Mouse (Mus musculus): ENCODE measurements around the gene D6Wsu163e. TPM values are rescaled to one million over a fixed set of nuclear protein-coding genes. Genes with fewer than 3 reads are reported as not detected.

D6Wsu163e gene
- polyA plus RNA-seq, 1 experiment from 2014 or later, result 18.3 TPM

- 9% methylated on average over 10 of the region's 10 CpGs for WGBS
- ATAC-seq, result 0 out of 2 replicates have a peak, but pooled peaks have one; percentile 25
Measured at GRCm38 (mm10) chr6:126955734-126956133, 16.0 kb downstream of the D6Wsu163e start.

DNA sequence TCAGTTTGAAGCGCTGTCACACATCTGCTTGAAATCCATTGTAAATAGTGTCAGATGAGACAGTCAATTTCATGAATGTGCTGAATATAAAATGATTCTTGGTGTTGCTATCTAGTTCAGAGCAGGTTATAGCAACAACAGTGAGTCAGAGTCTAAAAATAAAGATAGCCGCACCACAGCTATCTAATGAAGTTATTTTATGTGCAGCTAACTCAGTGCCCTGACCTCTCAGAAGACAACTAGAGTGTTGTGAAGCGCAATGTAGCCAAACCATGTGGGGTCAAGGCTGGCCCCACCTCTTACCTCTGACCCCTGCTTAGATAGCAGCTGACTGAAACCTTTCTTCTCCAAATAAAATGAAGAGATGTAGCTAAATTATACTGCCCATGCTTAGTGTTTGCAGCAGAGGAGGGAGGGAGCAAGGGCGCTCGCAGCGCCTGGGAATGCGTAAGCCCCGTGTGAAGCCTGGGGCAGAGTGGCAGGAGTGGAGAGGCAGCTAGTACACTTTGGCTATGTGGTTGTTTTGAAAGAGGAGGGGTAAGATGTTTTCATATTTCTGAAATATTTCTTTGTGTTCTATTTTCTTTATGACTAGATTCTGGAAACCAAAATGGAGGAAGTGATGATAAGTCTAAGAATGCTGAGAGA lies 21.7 kb downstream of the D6Wsu163e start:
- ATAC-seq, result no peak
- Histone ChIP-seq H3K27ac (no peak overlapping the region), H3K9me3 (no peaks in the 10 kb centered on the region), H3K27me3 (replicated peaks) (no peaks in the 10 kb centered on the region), H3K4me3 (replicated peaks) (no peak overlapping the region), H3K9ac (no peak overlapping the region), H3K4me2 (replicated peaks) (no peak overlapping the region), H3K36me3 (no peaks in the 10 kb centered on the region; the same call in 1 of the 2 replicates), H3K4me1 (replicated peaks) (no peaks in the 10 kb centered on the region)
- 88% methylated on average over 8 of the region's 8 CpGs for WGBS

More at GRCm38 (mm10) chr6:126955734-126956133, 16.0 kb downstream of the D6Wsu163e start:
- Histone ChIP-seq H3K36me3 (peaks cover 6% of the 10 kb centered on the region; the same call in 1 of the 2 replicates), H3K9ac (no peak overlapping the region), H3K4me2 (replicated peaks) (no peak overlapping the region), H3K27me3 (replicated peaks) (no peaks in the 10 kb centered on the region), H3K27ac (no peak overlapping the region), H3K4me1 (replicated peaks) (no peaks in the 10 kb centered on the region), H3K4me3 (replicated peaks) (no peak overlapping the region), H3K9me3 (no peaks in the 10 kb centered on the region)

GRCm38 (mm10) chr6:126962709-126963108 lies 22.9 kb downstream of the D6Wsu163e start:
- no peaks in the 10 kb centered on the region for H3K27me3 ChIP-seq (replicated peaks)
- H3K36me3 ChIP-seq, result no peaks in the 10 kb centered on the region
- H3K4me2 ChIP-seq (replicated peaks), result no peak overlapping the region
- no peak overlapping the region for H3K4me3 ChIP-seq (replicated peaks)
- H3K27ac ChIP-seq, result no peak overlapping the region
- no peaks in the 10 kb centered on the region for H3K9me3 ChIP-seq
- no peak overlapping the region for H3K9ac ChIP-seq
- H3K4me1 ChIP-seq (replicated peaks), result no peaks in the 10 kb centered on the region
- 80% methylated on average over 5 of the region's 5 CpGs for WGBS
- ATAC-seq, result no peak

DNA sequence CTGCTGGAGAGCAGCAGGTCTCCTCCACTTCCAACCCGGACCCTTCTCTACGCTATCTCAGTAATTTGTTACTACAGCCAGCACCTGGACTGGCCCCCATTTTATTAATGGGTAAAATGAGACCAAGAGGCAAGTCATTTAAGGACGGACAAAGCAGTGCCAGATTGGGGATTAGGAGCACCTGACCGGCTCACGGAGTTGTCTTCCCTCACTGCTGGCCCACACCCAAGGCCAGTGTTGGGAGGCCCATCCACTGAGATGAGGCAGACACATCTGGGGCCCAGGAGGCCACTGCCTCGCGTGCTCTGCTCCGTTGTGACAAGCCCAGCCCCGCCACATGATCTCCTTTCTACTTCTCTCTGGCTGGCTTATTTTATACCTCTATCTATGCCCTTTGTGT lies 23.7 kb downstream of the D6Wsu163e start:
- Histone ChIP-seq H3K4me3 (replicated peaks) (no peak overlapping the region), H3K27me3 (replicated peaks) (no peaks in the 10 kb centered on the region), H3K4me2 (replicated peaks) (no peak overlapping the region), H3K9me3 (no peaks in the 10 kb centered on the region), H3K4me1 (replicated peaks) (no peaks in the 10 kb centered on the region), H3K27ac (no peak overlapping the region), H3K9ac (no peak overlapping the region), H3K36me3 (no peaks in the 10 kb centered on the region)
- WGBS, result 91% methylated on average over 9 of the region's 9 CpGs
- no peak for ATAC-seq

- H3K9me3 ChIP-seq, result no peaks in the 10 kb centered on the region
- no peak for ATAC-seq
- H3K4me3 ChIP-seq (replicated peaks), result no peak overlapping the region
- no peaks in the 10 kb centered on the region for H3K36me3 ChIP-seq
- H3K9ac ChIP-seq, result no peak overlapping the region
- H3K27me3 ChIP-seq (replicated peaks), result no peaks in the 10 kb centered on the region
- no peak overlapping the region for H3K27ac ChIP-seq
- no peak overlapping the region for H3K4me2 ChIP-seq (replicated peaks)
- H3K4me1 ChIP-seq (replicated peaks), result no peaks in the 10 kb centered on the region
- 84% methylated on average over 14 of the region's 14 CpGs for WGBS
Measured at GRCm38 (mm10) chr6:126966241-126967026, 26.7 kb downstream of the D6Wsu163e start.

DNA sequence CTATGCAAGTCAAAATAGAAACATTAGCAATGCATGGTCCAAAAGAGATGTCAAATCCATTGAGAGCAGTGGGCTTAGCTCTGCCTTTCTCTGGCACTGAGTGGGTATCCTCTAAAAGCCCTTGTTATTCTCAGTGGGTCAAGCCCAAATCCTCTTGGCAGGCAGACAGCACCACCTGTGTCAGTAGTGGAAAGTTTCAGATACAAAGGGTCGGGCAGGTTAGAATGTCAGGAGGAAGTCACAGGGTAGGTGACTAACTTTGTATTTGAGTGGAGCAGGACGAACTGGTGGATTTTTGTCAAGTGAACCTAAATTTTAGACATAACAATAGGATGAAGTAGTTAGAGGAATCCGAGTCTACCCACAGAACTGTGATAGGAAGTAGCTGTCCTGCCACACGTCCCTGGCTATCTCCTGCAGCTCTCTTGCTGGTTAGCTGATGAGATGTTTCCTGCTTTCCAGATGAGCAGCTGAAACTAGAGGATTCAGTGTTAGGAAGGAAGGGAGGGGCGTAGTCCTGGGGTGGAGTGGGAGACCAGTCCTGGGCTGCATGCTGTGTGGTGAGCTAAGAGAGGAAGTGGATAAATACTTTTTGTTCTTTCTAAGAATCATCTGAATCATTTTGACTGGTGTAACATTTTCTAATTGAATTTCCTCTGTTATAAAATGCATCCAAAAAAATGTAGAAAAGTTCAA lies 41.9 kb downstream of the D6Wsu163e start:
- H3K36me3 ChIP-seq, result no peaks in the 10 kb centered on the region
- no peaks in the 10 kb centered on the region for H3K27me3 ChIP-seq (replicated peaks)
- H3K4me2 ChIP-seq (replicated peaks), result no peak overlapping the region
- no peak overlapping the region for H3K9ac ChIP-seq
- H3K27ac ChIP-seq, result no peak overlapping the region
- ATAC-seq, result no peak
- H3K4me3 ChIP-seq (replicated peaks), result no peak overlapping the region
- H3K4me1 ChIP-seq (replicated peaks), result no peaks in the 10 kb centered on the region
- 52% methylated on average over 5 of the region's 5 CpGs for whole genome bisulfite sequencing
- no peaks in the 10 kb centered on the region for H3K9me3 ChIP-seq

DNA sequence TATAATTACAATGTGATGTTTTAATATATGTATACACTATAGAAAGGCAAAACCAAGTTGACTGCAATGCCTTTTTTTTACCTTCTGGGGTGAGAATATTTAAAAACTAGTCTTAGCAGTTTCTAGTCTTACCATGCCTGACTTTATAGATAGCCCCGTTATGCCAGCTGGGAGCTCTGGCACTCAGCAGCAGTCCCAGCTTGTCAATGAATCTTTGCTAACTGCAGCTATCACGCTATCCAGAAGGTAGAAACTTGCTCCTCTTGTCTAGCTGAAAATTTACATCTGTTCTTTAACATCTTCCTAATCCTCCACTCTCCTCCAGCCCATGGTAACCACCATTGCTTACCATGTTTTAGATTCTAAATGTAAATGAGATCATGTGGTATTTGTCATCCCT lies 53.9 kb downstream of the D6Wsu163e start:
- WGBS, result 53% methylated on average over 2 of the region's 2 CpGs
- no peak overlapping the region for H3K4me3 ChIP-seq (replicated peaks)
- no peak for ATAC-seq

DNA sequence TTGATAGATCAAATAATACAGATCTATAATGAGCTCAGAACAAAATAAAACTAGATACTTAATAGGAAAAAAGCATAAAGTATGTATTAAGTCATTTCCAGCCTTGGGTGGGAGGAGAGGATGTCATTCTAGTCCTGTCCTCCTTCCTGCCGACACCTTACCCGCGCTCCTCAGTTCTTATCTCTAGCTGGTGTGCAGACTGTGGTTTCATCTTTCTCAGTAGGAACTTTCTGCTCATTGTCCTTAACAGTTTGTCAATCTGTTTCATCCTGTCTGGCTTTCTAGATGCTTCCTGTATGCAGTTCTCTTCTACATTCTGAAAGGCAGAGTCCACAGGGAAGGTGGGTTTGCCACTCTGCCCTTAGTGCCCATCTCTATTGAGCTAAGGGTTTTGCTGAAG lies 55.7 kb downstream of the D6Wsu163e start:
- Histone ChIP-seq H3K9ac (no peak overlapping the region), H3K27me3 (replicated peaks) (no peaks in the 10 kb centered on the region), H3K9me3 (no peaks in the 10 kb centered on the region), H3K36me3 (no peaks in the 10 kb centered on the region), H3K4me3 (replicated peaks) (no peak overlapping the region), H3K4me2 (replicated peaks) (no peak overlapping the region), H3K27ac (no peak overlapping the region), H3K4me1 (replicated peaks) (no peaks in the 10 kb centered on the region)
- no peak for ATAC-seq
- 83% methylated on average over 3 of the region's 3 CpGs for WGBS

More for the DNA sequence above, 53.9 kb downstream of the D6Wsu163e start:
- H3K27ac ChIP-seq, result no peak overlapping the region
- H3K27me3 ChIP-seq (replicated peaks), result no peaks in the 10 kb centered on the region
- H3K36me3 ChIP-seq, result no peaks in the 10 kb centered on the region
- no peaks in the 10 kb centered on the region for H3K4me1 ChIP-seq (replicated peaks)
- no peaks in the 10 kb centered on the region for H3K9me3 ChIP-seq
- H3K4me2 ChIP-seq (replicated peaks), result no peak overlapping the region
- no peak overlapping the region for H3K9ac ChIP-seq

DNA sequence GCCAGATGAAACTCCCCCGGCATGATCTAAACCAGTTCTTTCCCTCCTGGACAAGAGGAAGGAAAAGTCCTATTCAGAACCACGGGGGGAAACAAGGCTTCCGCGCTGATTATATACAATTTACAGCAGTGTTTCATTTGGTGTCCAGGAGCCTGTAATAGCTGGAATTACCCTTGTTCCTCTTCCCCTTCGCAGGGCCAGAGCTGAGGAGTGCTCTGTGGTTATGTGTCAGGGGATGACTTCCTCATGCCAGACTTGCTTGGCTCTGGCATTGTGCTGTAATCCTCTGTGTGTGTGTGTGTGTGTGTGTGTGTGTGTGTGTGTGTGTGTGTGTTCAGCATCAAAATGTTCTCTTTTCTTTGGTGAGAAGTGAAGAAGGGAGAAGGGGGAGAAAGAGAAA lies 56.6 kb downstream of the D6Wsu163e start:
- Histone ChIP-seq H3K27ac (no peak overlapping the region), H3K27me3 (replicated peaks) (no peaks in the 10 kb centered on the region), H3K4me2 (replicated peaks) (no peak overlapping the region), H3K36me3 (no peaks in the 10 kb centered on the region), H3K9me3 (no peaks in the 10 kb centered on the region), H3K4me3 (replicated peaks) (no peak overlapping the region), H3K4me1 (replicated peaks) (no peaks in the 10 kb centered on the region), H3K9ac (no peak overlapping the region)
- ATAC-seq, result no peak
- WGBS, result 59% methylated on average over 5 of the region's 5 CpGs

- H3K27ac ChIP-seq, result no peak overlapping the region
- no peaks in the 10 kb centered on the region for H3K9me3 ChIP-seq
- H3K4me3 ChIP-seq (replicated peaks), result no peak overlapping the region
- ATAC-seq, result no peak
- no peaks in the 10 kb centered on the region for H3K4me1 ChIP-seq (replicated peaks)
- H3K27me3 ChIP-seq (replicated peaks), result no peaks in the 10 kb centered on the region
- H3K4me2 ChIP-seq (replicated peaks), result no peak overlapping the region
- WGBS, result 85% methylated on average over 3 of the region's 3 CpGs
- no peak overlapping the region for H3K9ac ChIP-seq
- no peaks in the 10 kb centered on the region for H3K36me3 ChIP-seq
Measured at GRCm38 (mm10) chr6:127005646-127006045, 65.9 kb downstream of the D6Wsu163e start.

DNA sequence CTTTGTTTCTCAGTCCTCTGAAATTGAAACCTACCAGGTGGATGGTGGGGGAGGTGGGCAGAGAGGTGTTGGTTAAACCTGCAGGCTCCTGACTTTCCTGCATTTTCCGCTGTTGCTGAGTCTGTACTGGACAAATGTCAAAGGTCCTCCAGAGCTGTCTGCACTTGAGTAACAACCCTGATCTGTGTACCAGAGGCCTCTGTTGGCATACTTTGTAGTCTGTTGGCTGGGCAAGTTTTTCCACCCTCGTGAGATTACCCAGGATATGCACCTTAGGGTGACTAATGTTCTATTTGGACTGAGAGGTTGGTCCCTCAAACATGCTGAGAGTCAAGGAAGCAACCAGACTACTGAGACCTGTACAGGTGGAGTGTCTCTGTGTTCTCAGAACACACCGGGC lies 66.8 kb downstream of the D6Wsu163e start:
- H3K9ac ChIP-seq, result no peak overlapping the region
- 71% methylated on average over 3 of the region's 3 CpGs for WGBS
- H3K4me1 ChIP-seq (replicated peaks), result no peaks in the 10 kb centered on the region
- H3K9me3 ChIP-seq, result no peaks in the 10 kb centered on the region
- no peaks in the 10 kb centered on the region for H3K36me3 ChIP-seq
- ATAC-seq, result no peak
- H3K4me3 ChIP-seq (replicated peaks), result no peak overlapping the region
- H3K4me2 ChIP-seq (replicated peaks), result no peak overlapping the region
- no peak overlapping the region for H3K27ac ChIP-seq
- no peaks in the 10 kb centered on the region for H3K27me3 ChIP-seq (replicated peaks)

DNA sequence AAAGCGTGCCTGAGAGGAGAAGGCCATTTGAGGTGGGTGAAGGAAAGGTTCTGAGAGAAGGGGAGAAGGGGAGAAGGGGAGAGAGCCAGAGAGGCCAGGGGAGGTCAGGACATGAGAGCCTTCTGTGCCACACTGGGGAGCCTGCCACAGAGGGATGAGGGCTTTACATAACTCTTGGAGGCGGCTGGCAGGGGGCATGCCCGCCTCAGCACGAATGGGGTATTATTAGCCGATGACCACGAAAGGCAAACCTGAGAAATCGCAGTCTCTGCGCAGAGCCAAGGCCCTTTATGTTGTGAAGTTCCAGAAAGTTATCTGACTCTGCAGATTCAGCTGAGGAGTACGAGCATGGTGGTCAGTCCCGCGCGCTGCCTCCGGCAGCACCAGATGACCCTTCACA lies 70.3 kb downstream of the D6Wsu163e start:
- Histone ChIP-seq H3K4me3 (replicated peaks) (no peak overlapping the region), H3K4me2 (replicated peaks) (no peak overlapping the region), H3K36me3 (no peaks in the 10 kb centered on the region), H3K9ac (no peak overlapping the region), H3K27ac (no peak overlapping the region), H3K9me3 (no peaks in the 10 kb centered on the region), H3K4me1 (replicated peaks) (no peaks in the 10 kb centered on the region), H3K27me3 (replicated peaks) (no peaks in the 10 kb centered on the region)
- no peak for ATAC-seq
- WGBS, result 92% methylated on average over 13 of the region's 13 CpGs
